Mouse (Mus musculus) common myeloid progenitor, adult 5-6 weeks (primary cell): Measurements from ENCODE around the gene Hdac9. TPM values are rescaled to one million over a fixed set of nuclear protein-coding genes. Genes with fewer than 3 reads are reported as not detected.

Experiments used
- ATAC-seq: replicated peaks from 2 replicates; pipeline ENCODE4 v1.8.0; 2016; ENCODE audit warnings: low read depth, mild to moderate bottlenecking, moderate TSS enrichment, inconsistent platforms; ENCODE audit not compliant: poor library complexity, severe bottlenecking
- total RNA-seq: library from RNA; stranded (forward); fragments of 200-1000, 187-1606 nt; gene quantifications from 2 replicates; pipeline ENCODE4 v1.2.3, GENCODE M21; 2017

Hdac9 gene
- total RNA-seq, 1 experiment from 2014 or later = 12.2 TPM

DNA sequence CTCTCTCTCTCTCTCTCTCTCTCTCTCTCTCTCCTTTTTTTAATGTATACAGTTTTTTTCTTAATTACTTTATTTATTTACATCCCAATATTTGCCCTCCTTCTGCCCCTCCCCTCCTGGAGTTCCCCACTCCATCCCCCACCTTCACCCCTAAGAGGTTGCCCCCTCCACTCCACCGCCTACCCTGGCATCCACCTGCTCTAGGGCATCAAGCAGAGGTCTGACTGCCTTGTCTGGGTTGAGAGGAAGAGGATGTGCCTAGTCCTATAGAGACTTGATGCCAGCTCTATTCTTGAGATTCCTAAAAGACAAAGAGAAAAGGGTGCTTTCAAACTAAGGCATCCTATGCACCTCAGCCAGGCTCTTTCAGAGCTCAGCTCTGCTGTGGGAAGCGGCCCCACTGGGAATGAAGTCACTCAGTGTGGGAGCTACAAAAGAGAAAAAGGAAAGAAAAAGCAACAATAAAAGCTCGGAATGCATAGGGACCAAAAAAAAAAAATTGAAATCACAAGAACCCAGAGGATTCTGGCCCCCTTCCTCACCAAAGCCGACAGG lies 275.1 kb downstream of the Hdac9 start:
- ATAC-seq = no peak

DNA sequence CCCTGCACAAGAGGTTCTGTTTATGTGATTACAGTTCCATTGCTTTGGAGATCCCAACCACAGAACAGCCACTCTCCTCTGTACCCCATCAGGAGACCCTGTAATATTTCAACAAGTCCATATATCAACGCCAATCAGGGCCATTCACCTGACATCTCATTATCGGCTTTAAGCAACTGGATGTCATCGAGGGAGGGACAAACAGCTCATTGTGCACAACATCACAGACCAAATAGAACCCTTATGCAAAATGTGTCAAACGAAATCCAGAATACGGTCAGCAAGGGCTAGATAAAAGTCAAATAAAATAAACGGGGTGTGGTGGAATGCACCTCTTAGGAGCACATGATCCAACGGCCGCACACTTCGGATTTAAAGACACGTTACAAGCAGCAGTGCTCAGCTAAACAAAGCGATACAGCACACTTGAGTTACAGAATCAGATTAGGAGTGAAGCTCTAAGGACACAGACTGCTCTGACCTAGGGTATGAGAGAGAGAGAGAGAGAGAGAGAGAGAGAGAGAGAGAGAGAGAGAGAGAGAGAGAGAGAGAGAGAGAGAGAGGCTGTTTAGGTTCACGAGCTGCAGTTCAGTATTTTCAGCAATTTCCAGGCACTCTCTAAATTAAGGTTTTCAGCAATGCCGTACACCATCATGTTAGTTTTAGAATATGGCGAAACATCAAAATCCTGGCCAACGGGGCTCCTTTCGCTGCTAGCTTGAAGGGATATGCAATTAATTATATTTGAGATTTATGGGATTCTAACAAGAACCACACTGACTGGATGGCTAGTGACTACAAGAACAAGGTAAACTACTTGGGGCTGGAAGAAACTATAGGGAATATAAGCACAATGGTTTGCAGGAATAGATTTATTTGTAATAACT lies 279.4 kb downstream of the Hdac9 start:
- no peak for ATAC-seq

DNA sequence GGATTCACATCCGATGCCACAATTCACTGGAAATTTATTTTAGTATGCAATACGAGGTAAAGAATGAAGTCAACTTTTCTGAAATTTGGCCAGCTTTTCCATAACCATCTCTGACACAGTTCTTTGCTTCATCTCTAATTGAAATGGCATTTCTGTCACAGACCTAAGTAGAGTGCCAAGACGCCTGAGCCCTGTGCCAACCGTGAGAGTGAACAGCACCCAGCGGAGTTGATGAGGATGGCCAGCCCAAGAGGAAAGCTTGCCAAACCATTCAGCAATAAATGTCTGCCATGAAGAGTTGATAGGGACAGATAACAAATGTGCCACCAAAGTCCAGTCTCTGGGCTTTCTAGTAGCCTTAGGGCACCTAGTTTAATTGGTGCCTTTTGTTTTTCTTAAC lies 297.8 kb downstream of the Hdac9 start:
- no peak for ATAC-seq

DNA sequence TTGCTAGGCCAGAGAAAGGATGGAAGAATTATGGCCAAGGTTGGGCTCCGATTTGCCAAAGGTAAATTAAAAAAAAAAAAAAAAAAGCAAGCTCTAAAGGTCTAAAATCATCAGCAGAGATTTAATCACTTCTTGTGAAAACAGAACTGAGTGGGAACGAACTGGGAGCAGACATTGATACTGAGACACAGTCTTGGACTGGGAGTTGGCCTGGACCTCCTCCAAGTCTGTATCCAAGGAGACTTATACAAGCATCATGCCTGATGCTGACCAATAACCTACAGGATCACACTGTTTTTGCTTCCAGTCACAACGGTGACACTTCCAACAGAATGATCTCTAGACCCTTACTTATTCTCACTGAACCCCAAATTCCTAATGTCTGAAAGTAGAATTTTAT lies 298.6 kb downstream of the Hdac9 start:
- ATAC-seq = no peak

GRCm38 (mm10) chr12:34617836-34618235 lies 299.1 kb downstream of the Hdac9 start:
- ATAC-seq = no peak

GRCm38 (mm10) chr12:34614796-34615195 lies 302.1 kb downstream of the Hdac9 start:
- ATAC-seq = no peak

- no peak for ATAC-seq
Observed at GRCm38 (mm10) chr12:34612511-34612910, 304.4 kb downstream of the Hdac9 start.

DNA sequence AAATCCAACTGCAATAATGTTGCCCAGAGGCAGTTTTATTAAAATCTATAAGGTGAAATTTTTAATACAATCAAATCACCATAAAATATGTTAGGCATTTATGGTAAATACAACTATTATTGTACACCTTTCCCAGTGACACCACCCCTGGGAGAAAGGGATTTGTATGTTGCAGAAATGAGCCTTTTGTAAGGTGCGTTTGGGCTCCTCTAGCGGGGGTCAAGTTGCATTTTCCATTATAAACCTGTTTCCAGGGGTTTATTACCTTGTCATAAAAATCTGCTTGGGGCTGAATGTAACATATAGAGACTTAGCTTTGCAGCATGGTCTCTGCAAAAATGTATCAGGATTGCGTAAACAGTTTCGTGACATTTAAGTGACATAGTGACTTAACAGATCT lies 312.4 kb downstream of the Hdac9 start:
- no peak for ATAC-seq

GRCm38 (mm10) chr12:34594167-34594793 lies 322.6 kb downstream of the Hdac9 start:
- ATAC-seq = no peak

DNA sequence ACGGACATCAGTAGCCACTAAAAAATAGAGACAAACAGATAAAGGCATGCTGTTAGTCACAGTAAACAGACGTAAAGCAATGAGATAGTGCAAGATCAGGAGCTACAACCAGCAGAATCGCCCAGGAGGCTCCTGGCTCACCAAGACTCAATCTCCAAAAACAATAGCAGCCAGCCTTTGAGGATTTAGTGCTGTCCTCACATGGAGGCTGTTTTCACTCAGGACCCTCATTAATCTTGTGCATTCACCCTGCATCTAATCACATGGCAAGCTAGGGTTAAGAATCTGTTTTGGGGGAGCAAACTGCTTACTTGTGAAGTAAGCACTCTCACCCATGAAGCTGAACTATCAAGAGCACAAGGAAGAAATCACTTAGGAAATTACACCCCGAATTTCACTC lies 329.7 kb downstream of the Hdac9 start:
- no peak for ATAC-seq

DNA sequence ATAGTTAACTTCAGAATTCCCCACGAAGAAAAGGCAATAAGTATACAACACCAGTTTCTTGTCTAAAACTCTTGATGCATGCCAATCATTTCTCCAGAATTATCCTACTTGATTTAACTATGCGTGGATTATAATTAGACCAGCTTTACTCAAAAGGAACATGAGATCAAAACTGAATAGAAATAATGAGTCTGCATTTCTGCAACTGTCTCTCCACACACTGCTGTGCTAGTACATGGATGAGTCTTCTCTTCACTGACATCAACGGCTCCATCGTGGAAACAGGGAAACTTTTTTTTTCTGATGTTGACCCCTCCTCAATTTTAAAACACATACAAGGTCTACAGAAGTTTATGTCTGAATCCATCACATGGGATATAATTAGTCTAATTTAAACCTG lies 334.4 kb downstream of the Hdac9 start:
- no peak for ATAC-seq

GRCm38 (mm10) chr12:34579220-34579619 lies 337.7 kb downstream of the Hdac9 start:
- no peak for ATAC-seq

DNA sequence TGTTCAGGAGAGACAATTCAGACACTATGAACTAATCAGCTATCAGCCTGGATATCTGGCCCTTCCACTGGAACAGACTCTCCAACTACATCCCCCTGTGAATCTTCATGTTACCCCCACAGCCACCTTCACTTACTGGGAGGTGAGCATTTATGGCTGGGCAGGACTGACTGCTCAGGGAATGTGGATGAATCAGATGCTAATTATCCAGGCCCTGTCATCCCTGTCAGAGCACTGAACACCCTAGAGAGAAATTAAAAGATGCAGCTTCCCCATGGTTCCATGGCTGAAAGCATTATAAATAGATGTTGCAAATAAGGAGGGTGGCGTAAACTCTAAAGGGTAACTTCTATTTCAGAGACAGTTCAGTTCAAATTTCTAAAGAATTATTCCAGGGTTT lies 345.8 kb downstream of the Hdac9 start:
- ATAC-seq = no peak

GRCm38 (mm10) chr12:34569472-34569871 lies 347.4 kb downstream of the Hdac9 start:
- ATAC-seq = no peak

DNA sequence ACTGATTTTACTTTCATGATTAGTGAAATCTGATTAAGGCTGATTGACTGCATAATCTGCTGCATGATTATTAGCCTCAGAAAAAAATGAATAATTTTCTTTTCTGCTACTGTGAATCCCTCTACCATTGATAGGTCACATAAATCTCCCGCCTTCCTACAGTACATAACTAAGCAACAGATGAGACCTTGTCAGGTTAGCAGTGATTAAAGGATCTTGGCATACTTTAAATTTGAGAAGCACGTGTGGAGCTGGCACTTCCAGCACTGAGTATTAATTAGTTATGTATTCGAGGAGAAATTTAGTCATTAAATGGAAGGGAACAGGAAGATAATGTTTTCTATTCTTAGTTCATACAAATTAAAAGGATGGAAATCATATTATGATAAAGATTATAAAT lies 347.8 kb downstream of the Hdac9 start:
- ATAC-seq = no peak

GRCm38 (mm10) chr12:34562331-34562730 lies 354.6 kb downstream of the Hdac9 start:
- ATAC-seq = no peak

DNA sequence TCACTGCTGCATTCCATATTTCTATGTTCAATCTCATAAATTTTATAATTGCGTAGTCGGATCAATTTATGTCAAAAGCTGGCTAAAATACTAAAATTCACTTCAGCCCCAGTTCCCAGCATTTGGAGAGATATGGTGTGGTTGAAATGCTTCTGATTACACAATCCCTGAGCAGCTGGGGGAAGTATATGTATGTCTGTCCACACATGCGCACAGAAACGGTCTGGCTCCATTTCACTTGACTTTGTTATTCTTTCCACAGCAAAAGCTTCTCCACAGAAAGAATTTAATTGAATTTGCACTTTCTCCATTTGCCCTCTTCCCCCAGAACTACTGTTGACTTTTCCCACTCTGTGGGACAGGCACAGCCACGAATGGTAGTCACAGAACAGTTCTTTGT lies 357.9 kb downstream of the Hdac9 start:
- ATAC-seq = no peak

- no peak for ATAC-seq
Observed at GRCm38 (mm10) chr12:34554803-34555202, 362.1 kb downstream of the Hdac9 start.

- no peak for ATAC-seq
Observed at GRCm38 (mm10) chr12:34550268-34550667, 366.6 kb downstream of the Hdac9 start.

DNA sequence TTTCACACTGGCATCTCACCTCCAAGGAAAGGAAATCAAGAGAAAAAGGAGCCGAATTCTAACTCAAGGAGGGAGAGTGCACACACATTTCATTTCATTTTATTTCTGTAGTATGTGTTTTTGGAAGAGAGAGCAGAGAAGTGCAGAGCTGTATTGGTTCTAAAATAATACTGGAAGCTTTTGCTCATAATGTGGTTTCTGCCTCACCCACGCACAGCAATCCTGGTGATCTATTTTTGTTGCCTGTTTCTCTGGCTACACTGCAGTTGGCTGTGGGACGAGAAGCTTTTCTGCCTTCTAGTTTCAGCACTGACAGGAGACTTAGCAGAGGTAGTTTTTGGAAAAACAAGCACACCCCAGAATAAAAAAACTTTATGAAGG lies 387.7 kb downstream of the Hdac9 start:
- no peak for ATAC-seq
